Mouse (Mus musculus) fat pad, adult 2 months (tissue): ENCODE results near the gene Glipr1l1.
"Not testable (repeated sequence)": the region's sequence is repeated elsewhere in the genome, so short reads cannot be mapped to it uniquely, and the experiment has no call there.

Source experiments
- DNase-seq: peaks from one replicate; pipeline ENCODE4 v3.0.0-alpha.2; 2011; ENCODE audit warnings: low read depth, low spot score; ENCODE audit errors: extremely low read depth

Glipr1l1 gene

GRCm38 (mm10) chr10:112059702-112060582 lies at the start of gene Glipr1l1:
Gene Glipr1l1, plus strand, starts transcription at chr10:112060189.
- no peak for DNase-seq

- DNase-seq = no peak
Observed at GRCm38 (mm10) chr10:112023585-112023984, 36.4 kb upstream of the Glipr1l1 start.

GRCm38 (mm10) chr10:112028689-112029088 lies 31.3 kb upstream of the Glipr1l1 start:
- not testable (repeated sequence) for DNase-seq

GRCm38 (mm10) chr10:112043523-112043922 lies 16.5 kb upstream of the Glipr1l1 start:
- DNase-seq = not testable (repeated sequence)

- DNase-seq = not testable (repeated sequence)
Observed at GRCm38 (mm10) chr10:112044283-112044682, 15.7 kb upstream of the Glipr1l1 start.

GRCm38 (mm10) chr10:112051220-112051619 lies 8.8 kb upstream of the Glipr1l1 start:
- DNase-seq = no peak

GRCm38 (mm10) chr10:112051956-112052355 lies 8.0 kb upstream of the Glipr1l1 start:
- DNase-seq = not testable (repeated sequence)

- not testable (repeated sequence) for DNase-seq
Observed at GRCm38 (mm10) chr10:112060583-112060934, 570 bp downstream of the Glipr1l1 start.

GRCm38 (mm10) chr10:112080044-112080443 lies 20.1 kb downstream of the Glipr1l1 start:
- DNase-seq = no peak

- DNase-seq = no peak
Observed at GRCm38 (mm10) chr10:112083157-112083556, 23.2 kb downstream of the Glipr1l1 start, which contains the start of gene Glipr1l2. Gene Glipr1l2, plus strand, starts transcription at chr10:112083354.

- DNase-seq = not testable (repeated sequence)
Observed at GRCm38 (mm10) chr10:112105785-112106184, 45.8 kb downstream of the Glipr1l1 start.

GRCm38 (mm10) chr10:112110401-112110800 lies 50.4 kb downstream of the Glipr1l1 start:
- DNase-seq = no peak

GRCm38 (mm10) chr10:112125090-112125489 lies 65.1 kb downstream of the Glipr1l1 start:
- DNase-seq = not testable (repeated sequence)

GRCm38 (mm10) chr10:112127682-112128230 lies 67.8 kb downstream of the Glipr1l1 start:
- not testable (repeated sequence) for DNase-seq
